Mouse (Mus musculus): ENCODE results near the gene Itga4. TPM values are rescaled to one million over a fixed set of nuclear protein-coding genes. Genes with fewer than 3 reads are reported as not detected.

The Itga4 gene
- polyA plus RNA-seq, 1 experiment from 2014 or later: 7.9 TPM

GRCm38 (mm10) chr2:79256880-79257279 is 1.7 kb downstream of the Itga4 start:
- no peak for ATAC-seq (ENCODE audit: insufficient read depth, low FRiP score, low TSS enrichment)
- H3K4me2 ChIP-seq (ENCODE audit: low read depth): no peak overlapping the region; the same call in 1 of the 2 replicates
- WGBS: 71% methylated on average over 4 of the region's 4 CpGs

GRCm38 (mm10) chr2:79257411-79257810 is 2.2 kb downstream of the Itga4 start:
- no peaks in the 10 kb centered on the region for H3K36me3 ChIP-seq (ENCODE audit: control insufficient read depth, insufficient read depth, low read length)
- H3K4me2 ChIP-seq (ENCODE audit: low read depth): no peak overlapping the region
- ATAC-seq (ENCODE audit: insufficient read depth, low FRiP score, low TSS enrichment) (no peak), DNase-seq (ENCODE audit: low spot score) (no peak)
- H3K9me3 ChIP-seq (ENCODE audit: control insufficient read depth, low read length): no peaks in the 10 kb centered on the region
- H3K9ac ChIP-seq (ENCODE audit: low read length): no peak overlapping the region
- no peak overlapping the region for H3K4me3 ChIP-seq (ENCODE audit: low read depth, low read length)
- H3K27ac ChIP-seq (ENCODE audit: low read depth, low read length): no peak overlapping the region
- no peaks in the 10 kb centered on the region for H3K4me1 ChIP-seq (ENCODE audit: control insufficient read depth, insufficient read depth, low read length)
- 78% methylated on average over 4 of the region's 4 CpGs for WGBS
- H3K27me3 ChIP-seq (ENCODE audit: control insufficient read depth, insufficient read depth, low read length): no peaks in the 10 kb centered on the region

More at GRCm38 (mm10) chr2:79256880-79257279, 1.7 kb downstream of the Itga4 start:
- Histone ChIP-seq H3K27me3 (ENCODE audit: control insufficient read depth, insufficient read depth, low read length) (no peaks in the 10 kb centered on the region), H3K9me3 (ENCODE audit: control insufficient read depth, low read length) (no peaks in the 10 kb centered on the region), H3K4me3 (ENCODE audit: low read depth, low read length) (no peak overlapping the region), H3K4me1 (ENCODE audit: control insufficient read depth, insufficient read depth, low read length) (no peaks in the 10 kb centered on the region), H3K9ac (ENCODE audit: low read length) (no peak overlapping the region), H3K27ac (ENCODE audit: low read depth, low read length) (no peak overlapping the region), H3K36me3 (ENCODE audit: control insufficient read depth, insufficient read depth, low read length) (no peaks in the 10 kb centered on the region)
- DNase-seq (ENCODE audit: low spot score): no peak

- H3K9ac ChIP-seq (ENCODE audit: low read length): no peak overlapping the region
- H3K36me3 ChIP-seq (ENCODE audit: control insufficient read depth, insufficient read depth, low read length): no peaks in the 10 kb centered on the region
- WGBS: 80% methylated on average over 4 of the region's 4 CpGs
- DNase-seq (ENCODE audit: low spot score) (no peak), ATAC-seq (ENCODE audit: insufficient read depth, low FRiP score, low TSS enrichment) (no peak)
- H3K4me1 ChIP-seq (ENCODE audit: control insufficient read depth, insufficient read depth, low read length): no peaks in the 10 kb centered on the region
- H3K9me3 ChIP-seq (ENCODE audit: control insufficient read depth, low read length): no peaks in the 10 kb centered on the region
- H3K27ac ChIP-seq (ENCODE audit: low read depth, low read length): no peak overlapping the region
- no peak overlapping the region for H3K4me3 ChIP-seq (ENCODE audit: low read depth, low read length)
- no peak overlapping the region for H3K4me2 ChIP-seq (ENCODE audit: low read depth)
- H3K27me3 ChIP-seq (ENCODE audit: control insufficient read depth, insufficient read depth, low read length): no peaks in the 10 kb centered on the region
Measured at GRCm38 (mm10) chr2:79259326-79259725, 4.1 kb downstream of the Itga4 start.

GRCm38 (mm10) chr2:79265665-79266064 is 10.4 kb downstream of the Itga4 start:
- Histone ChIP-seq H3K4me1 (ENCODE audit: control insufficient read depth, insufficient read depth, low read length) (no peaks in the 10 kb centered on the region), H3K4me2 (ENCODE audit: low read depth) (no peak overlapping the region), H3K9me3 (ENCODE audit: control insufficient read depth, low read length) (no peaks in the 10 kb centered on the region), H3K27ac (ENCODE audit: low read depth, low read length) (no peak overlapping the region), H3K36me3 (ENCODE audit: control insufficient read depth, insufficient read depth, low read length) (no peaks in the 10 kb centered on the region), H3K27me3 (ENCODE audit: control insufficient read depth, insufficient read depth, low read length) (no peaks in the 10 kb centered on the region), H3K9ac (ENCODE audit: low read length) (no peak overlapping the region), H3K4me3 (ENCODE audit: low read depth, low read length) (no peak overlapping the region)
- ATAC-seq (ENCODE audit: insufficient read depth, low FRiP score, low TSS enrichment) (no peak), DNase-seq (ENCODE audit: low spot score) (peak; percentile 34)
- WGBS: 47% methylated on average over 4 of the region's 4 CpGs

GRCm38 (mm10) chr2:79266480-79266879 is 11.3 kb downstream of the Itga4 start:
- no peak for ATAC-seq (ENCODE audit: insufficient read depth, low FRiP score, low TSS enrichment)
- WGBS: 91% methylated on average over 3 of the region's 3 CpGs
- no peaks in the 10 kb centered on the region for H3K9me3 ChIP-seq (ENCODE audit: control insufficient read depth, low read length)

GRCm38 (mm10) chr2:79267181-79267580 is 12.0 kb downstream of the Itga4 start:
- DNase-seq (ENCODE audit: low spot score): no peak
- Histone ChIP-seq H3K27ac (ENCODE audit: low read depth, low read length) (no peak overlapping the region), H3K27me3 (ENCODE audit: control insufficient read depth, insufficient read depth, low read length) (no peaks in the 10 kb centered on the region), H3K9ac (ENCODE audit: low read length) (no peak overlapping the region), H3K36me3 (ENCODE audit: control insufficient read depth, insufficient read depth, low read length) (no peaks in the 10 kb centered on the region), H3K4me3 (ENCODE audit: low read depth, low read length) (no peak overlapping the region), H3K9me3 (ENCODE audit: control insufficient read depth, low read length) (no peaks in the 10 kb centered on the region), H3K4me2 (ENCODE audit: low read depth) (no peak overlapping the region), H3K4me1 (ENCODE audit: control insufficient read depth, insufficient read depth, low read length) (no peaks in the 10 kb centered on the region)
- ATAC-seq (ENCODE audit: insufficient read depth, low FRiP score, low TSS enrichment): no peak
- WGBS: 86% methylated on average over 3 of the region's 3 CpGs

More at GRCm38 (mm10) chr2:79266480-79266879, 11.3 kb downstream of the Itga4 start:
- no peak overlapping the region for H3K4me3 ChIP-seq (ENCODE audit: low read depth, low read length)
- no peak overlapping the region for H3K4me2 ChIP-seq (ENCODE audit: low read depth)
- H3K9ac ChIP-seq (ENCODE audit: low read length): no peak overlapping the region
- H3K27ac ChIP-seq (ENCODE audit: low read depth, low read length): no peak overlapping the region
- no peaks in the 10 kb centered on the region for H3K4me1 ChIP-seq (ENCODE audit: control insufficient read depth, insufficient read depth, low read length)
- DNase-seq (ENCODE audit: low spot score): no peak
- H3K36me3 ChIP-seq (ENCODE audit: control insufficient read depth, insufficient read depth, low read length): no peaks in the 10 kb centered on the region
- no peaks in the 10 kb centered on the region for H3K27me3 ChIP-seq (ENCODE audit: control insufficient read depth, insufficient read depth, low read length)

- no peaks in the 10 kb centered on the region for H3K9me3 ChIP-seq (ENCODE audit: control insufficient read depth, low read length)
- H3K4me3 ChIP-seq (ENCODE audit: low read depth, low read length): no peak overlapping the region
- H3K36me3 ChIP-seq (ENCODE audit: control insufficient read depth, insufficient read depth, low read length): no peaks in the 10 kb centered on the region
- H3K9ac ChIP-seq (ENCODE audit: low read length): no peak overlapping the region
- ATAC-seq (ENCODE audit: insufficient read depth, low FRiP score, low TSS enrichment) (no peak), DNase-seq (ENCODE audit: low spot score) (no peak)
- 74% methylated on average over 4 of the region's 4 CpGs for WGBS
- H3K4me2 ChIP-seq (ENCODE audit: low read depth): no peak overlapping the region
- H3K27ac ChIP-seq (ENCODE audit: low read depth, low read length): no peak overlapping the region
- H3K4me1 ChIP-seq (ENCODE audit: control insufficient read depth, insufficient read depth, low read length): no peaks in the 10 kb centered on the region
- no peaks in the 10 kb centered on the region for H3K27me3 ChIP-seq (ENCODE audit: control insufficient read depth, insufficient read depth, low read length)
Measured at GRCm38 (mm10) chr2:79268863-79269262, 13.6 kb downstream of the Itga4 start.

GRCm38 (mm10) chr2:79270034-79270535 is 14.9 kb downstream of the Itga4 start:
- DNase-seq (ENCODE audit: low spot score) (no peak), ATAC-seq (ENCODE audit: insufficient read depth, low FRiP score, low TSS enrichment) (no peak)
- no peak overlapping the region for H3K9ac ChIP-seq (ENCODE audit: low read length)
- H3K4me3 ChIP-seq (ENCODE audit: low read depth, low read length): no peak overlapping the region
- H3K36me3 ChIP-seq (ENCODE audit: control insufficient read depth, insufficient read depth, low read length): no peaks in the 10 kb centered on the region
- H3K27me3 ChIP-seq (ENCODE audit: control insufficient read depth, insufficient read depth, low read length): no peaks in the 10 kb centered on the region
- WGBS: 69% methylated on average over 3 of the region's 3 CpGs
- no peak overlapping the region for H3K27ac ChIP-seq (ENCODE audit: low read depth, low read length)
- H3K9me3 ChIP-seq (ENCODE audit: control insufficient read depth, low read length): no peaks in the 10 kb centered on the region
- H3K4me2 ChIP-seq (ENCODE audit: low read depth): no peak overlapping the region
- no peaks in the 10 kb centered on the region for H3K4me1 ChIP-seq (ENCODE audit: control insufficient read depth, insufficient read depth, low read length)

GRCm38 (mm10) chr2:79271838-79272237 is 16.6 kb downstream of the Itga4 start:
- Histone ChIP-seq H3K27ac (ENCODE audit: low read depth, low read length) (no peak overlapping the region), H3K4me3 (ENCODE audit: low read depth, low read length) (no peak overlapping the region), H3K4me2 (ENCODE audit: low read depth) (no peak overlapping the region), H3K36me3 (ENCODE audit: control insufficient read depth, insufficient read depth, low read length) (no peaks in the 10 kb centered on the region), H3K9ac (ENCODE audit: low read length) (no peak overlapping the region), H3K9me3 (ENCODE audit: control insufficient read depth, low read length) (no peaks in the 10 kb centered on the region), H3K27me3 (ENCODE audit: control insufficient read depth, insufficient read depth, low read length) (no peaks in the 10 kb centered on the region), H3K4me1 (ENCODE audit: control insufficient read depth, insufficient read depth, low read length) (no peaks in the 10 kb centered on the region)
- ATAC-seq (ENCODE audit: insufficient read depth, low FRiP score, low TSS enrichment) (no peak), DNase-seq (ENCODE audit: low spot score) (no peak)
- WGBS: 91% methylated on average over 4 of the region's 4 CpGs
